Mouse (Mus musculus) hindbrain, embryonic 14.5 days (tissue): ENCODE measurements around the gene Ackr1. TPM values are rescaled to one million over a fixed set of nuclear protein-coding genes. Genes with fewer than 3 reads are reported as not detected.
A peak's percentile ranks its signal among the peaks of the same experiment; 100 is the strongest.

Experiments
- ATAC-seq: fragments of 200-750 bp; cut with Nextera tagmentation; 2 replicates; pipeline ENCODE4 v1.8.0; 2017; ENCODE audit warnings: moderate number of reproducible peaks, mild to moderate bottlenecking, moderate TSS enrichment, moderate library complexity; ENCODE audit not compliant: low FRiP score
- DNase-seq: peaks from one replicate; pipeline ENCODE4 v3.0.0-alpha.2; 2015; ENCODE audit warnings: low spot score
- H3K27ac ChIP-seq: fragments of 300-500 bp; sonication (generic); 2 replicates; pipeline ENCODE4 v1.5.1; 2014; ENCODE audit warnings: mild to moderate bottlenecking, moderate library complexity
- H3K27me3 ChIP-seq: fragments of 300-500 bp; sonication (generic); 2 replicates; pipeline ENCODE4 v1.6.1; 2014; ENCODE audit warnings: mild to moderate bottlenecking, low read length, mixed read lengths; ENCODE audit not compliant: control insufficient read depth, insufficient read depth
- H3K36me3 ChIP-seq: fragments of 300-500 bp; sonication (generic); replicated peaks from 2 replicates; pipeline ENCODE4 v1.6.1; 2014; ENCODE audit not compliant: control insufficient read depth, insufficient read depth
- H3K4me1 ChIP-seq: fragments of 300-500 bp; sonication (generic); replicated peaks from 2 replicates; pipeline ENCODE4 v1.6.1; 2014; ENCODE audit warnings: antibody characterized with exemption, low read length, mixed read lengths; ENCODE audit not compliant: control insufficient read depth, insufficient read depth
- H3K4me2 ChIP-seq: fragments of 300-500 bp; sonication (generic); replicated peaks from 2 replicates; pipeline ENCODE4 v1.6.1; 2014; ENCODE audit warnings: mild to moderate bottlenecking, moderate library complexity
- H3K4me3 ChIP-seq: fragments of 300-500 bp; sonication (generic); replicated peaks from 2 replicates; pipeline ENCODE4 v1.5.1; 2014; ENCODE audit warnings: mild to moderate bottlenecking, low read length
- H3K9ac ChIP-seq: fragments of 300-500 bp; sonication (generic); 2 replicates; pipeline ENCODE4 v1.6.1; 2014
- H3K9me3 ChIP-seq: fragments of 300-500 bp; sonication (generic); 2 replicates; pipeline ENCODE4 v1.6.1; 2016; ENCODE audit warnings: low read length; ENCODE audit not compliant: control insufficient read depth
- WGBS: fragments of 180-500 bp; shearing (Covaris S2); extraction: QIAGEN DNeasy Blood & Tissue Kit; methylation state at CpG from one replicate; pipeline ENCODE4 v1.1.7; 2014; 5-methylcytosine and 5-hydroxymethylcytosine counted together
- polyA plus RNA-seq: library from polyadenylated mRNA; unstranded; fragments of >200 nt; fragmentation: Nextera tagmentation; extraction: Ambion mirVana; gene quantifications from 2 replicates; pipeline ENCODE4 v1.2.1, GENCODE M21; 2014

The Ackr1 gene
- polyA plus RNA-seq, 1 experiment from 2014 or later, result 23.4 TPM

- no peaks in the 10 kb centered on the region for H3K9me3 ChIP-seq
- no peak overlapping the region for H3K9ac ChIP-seq
- no peak for DNase-seq
- 92% methylated on average over 10 of the region's 10 CpGs for WGBS
- H3K4me1 ChIP-seq, result no peaks in the 10 kb centered on the region; the same call in 1 of the 2 replicates
- H3K4me3 ChIP-seq, result no peak overlapping the region
- H3K27me3 ChIP-seq, result no peaks in the 10 kb centered on the region
- ATAC-seq, result no peak
- H3K27ac ChIP-seq, result no peak overlapping the region
- H3K4me2 ChIP-seq, result no peak overlapping the region
- H3K36me3 ChIP-seq, result peaks cover 60% of the 10 kb centered on the region
These were observed 3.5 kb upstream of the Ackr1 start for GRCm38 (mm10) chr1:173337008-173337407.

DNA sequence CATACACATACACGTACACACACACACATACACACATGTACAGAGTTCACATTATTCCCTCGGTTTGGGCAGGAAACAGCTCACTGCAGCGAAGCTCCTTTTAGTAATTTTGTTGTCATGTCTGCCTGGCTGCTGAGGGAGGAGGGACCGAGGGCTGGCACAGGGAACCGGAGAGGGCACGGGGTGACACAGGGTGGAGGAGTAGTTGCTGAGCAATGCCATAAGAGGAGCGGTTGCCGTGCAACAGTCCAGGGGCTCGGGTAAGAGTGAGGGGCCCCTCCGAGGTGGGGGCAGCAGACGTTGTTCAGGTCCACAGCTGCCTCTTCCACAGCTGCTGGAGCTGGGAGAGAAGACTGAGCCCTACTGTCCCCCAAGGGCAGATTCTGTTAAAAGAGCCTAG, 2.4 kb upstream of the Ackr1 start:
- Histone ChIP-seq H3K4me2 (no peak overlapping the region), H3K36me3 (peaks cover 51% of the 10 kb centered on the region), H3K9ac (no peak overlapping the region), H3K9me3 (no peaks in the 10 kb centered on the region), H3K4me1 (no peaks in the 10 kb centered on the region; the same call in 1 of the 2 replicates), H3K27me3 (no peaks in the 10 kb centered on the region), H3K27ac (no peak overlapping the region), H3K4me3 (no peak overlapping the region)
- DNase-seq (no peak), ATAC-seq (no peak)
- WGBS, result 38% methylated on average over 11 of the region's 11 CpGs

- DNase-seq (no peak), ATAC-seq (no peak)
- Histone ChIP-seq H3K36me3 (peaks cover 20% of the 10 kb centered on the region), H3K9ac (no peak overlapping the region), H3K27me3 (no peaks in the 10 kb centered on the region), H3K27ac (no peak overlapping the region), H3K4me2 (no peak overlapping the region), H3K4me3 (no peak overlapping the region), H3K9me3 (no peaks in the 10 kb centered on the region), H3K4me1 (no peaks in the 10 kb centered on the region; the same call in none of the 2 replicates)
- WGBS, result 92% methylated on average over 5 of the region's 5 CpGs
These were observed 1.1 kb downstream of the Ackr1 start for GRCm38 (mm10) chr1:173332418-173332817.

- peak; percentile 51 for DNase-seq
- H3K9ac ChIP-seq, result no peak overlapping the region
- H3K27ac ChIP-seq, result peak overlapping the region; percentile 44; the same call in 1 of the 2 replicates
- H3K4me1 ChIP-seq, result no peaks in the 10 kb centered on the region; the same call in 1 of the 2 replicates
- H3K36me3 ChIP-seq, result no peaks in the 10 kb centered on the region
- WGBS, result 64% methylated on average over 5 of the region's 5 CpGs
- peak; percentile 46; the same call in 1 of the 2 replicates for ATAC-seq
- H3K4me3 ChIP-seq, result no peak overlapping the region
- H3K9me3 ChIP-seq, result no peaks in the 10 kb centered on the region
- no peaks in the 10 kb centered on the region for H3K27me3 ChIP-seq
- no peak overlapping the region for H3K4me2 ChIP-seq
These were observed 3.8 kb downstream of the Ackr1 start for GRCm38 (mm10) chr1:173329743-173330142.

DNA sequence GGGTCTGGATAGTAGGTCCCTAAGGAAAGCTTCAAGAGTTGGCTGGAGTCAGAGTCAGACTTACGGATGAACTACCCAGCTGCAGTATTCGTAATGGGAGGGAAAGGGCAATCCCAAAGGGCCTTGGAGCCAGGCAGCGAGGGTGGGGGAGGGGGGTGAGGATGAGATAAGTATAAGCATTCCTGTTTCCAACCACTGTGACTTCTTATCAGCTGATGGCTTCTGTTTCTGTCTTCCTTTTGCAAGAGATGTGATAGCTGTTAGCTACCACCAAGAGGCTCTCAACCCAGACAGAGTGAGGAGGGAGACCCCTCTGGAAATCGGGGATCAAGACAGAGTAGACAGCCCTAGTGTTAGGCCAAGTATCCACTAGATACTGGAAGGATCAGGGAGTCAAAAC, 4.4 kb downstream of the Ackr1 start:
- Histone ChIP-seq H3K9ac (no peak overlapping the region), H3K4me3 (no peak overlapping the region), H3K4me2 (no peak overlapping the region), H3K27ac (peak overlapping the region; percentile 36; the same call in 1 of the 2 replicates), H3K4me1 (no peaks in the 10 kb centered on the region; the same call in 1 of the 2 replicates), H3K36me3 (no peaks in the 10 kb centered on the region), H3K27me3 (no peaks in the 10 kb centered on the region), H3K9me3 (no peaks in the 10 kb centered on the region)
- DNase-seq, result no peak
- no peak for ATAC-seq
- 44% methylated on average over 4 of the region's 4 CpGs for WGBS

GRCm38 (mm10) chr1:173328446-173328845, 5.1 kb downstream of the Ackr1 start:
- Histone ChIP-seq H3K4me3 (no peak overlapping the region), H3K4me2 (no peak overlapping the region), H3K9ac (no peak overlapping the region), H3K36me3 (no peaks in the 10 kb centered on the region), H3K27me3 (no peaks in the 10 kb centered on the region), H3K4me1 (no peaks in the 10 kb centered on the region; the same call in 1 of the 2 replicates), H3K9me3 (no peaks in the 10 kb centered on the region), H3K27ac (no peak overlapping the region)
- no peak for ATAC-seq
- no peak for DNase-seq
- 57% methylated on average over 8 of the region's 8 CpGs for WGBS

- H3K36me3 ChIP-seq, result no peaks in the 10 kb centered on the region
- no peak overlapping the region for H3K4me3 ChIP-seq
- H3K4me2 ChIP-seq, result no peak overlapping the region
- 73% methylated on average over 1 of the region's 1 CpGs for WGBS
- no peaks in the 10 kb centered on the region for H3K9me3 ChIP-seq
- H3K27ac ChIP-seq, result no peak overlapping the region
- H3K4me1 ChIP-seq, result no peaks in the 10 kb centered on the region; the same call in 1 of the 2 replicates
- no peaks in the 10 kb centered on the region for H3K27me3 ChIP-seq
- ATAC-seq, result no peak
- no peak for DNase-seq
- H3K9ac ChIP-seq, result no peak overlapping the region
These were observed 7.0 kb downstream of the Ackr1 start for GRCm38 (mm10) chr1:173326552-173326951.

DNA sequence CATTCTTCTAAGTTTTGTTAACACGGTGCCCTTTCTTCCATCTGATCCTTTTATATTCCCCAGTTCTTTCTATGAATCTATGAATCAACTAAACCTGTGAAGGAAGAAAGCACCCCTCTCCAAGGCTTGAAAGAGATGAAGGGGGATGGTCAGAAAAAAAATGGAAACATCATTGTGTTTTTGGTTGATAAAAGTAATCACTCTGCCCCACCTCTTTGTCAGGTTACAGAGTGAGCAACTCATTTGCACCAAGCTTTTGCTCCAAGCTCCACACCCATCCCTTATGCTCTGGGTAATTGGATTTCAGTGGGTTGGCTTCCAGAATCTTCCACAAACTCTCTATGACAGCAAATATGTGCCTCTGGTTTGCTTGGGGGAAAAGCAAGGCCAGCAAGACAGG, 8.2 kb downstream of the Ackr1 start:
- 91% methylated on average over 1 of the region's 1 CpGs for WGBS
- Histone ChIP-seq H3K4me3 (no peak overlapping the region), H3K36me3 (no peaks in the 10 kb centered on the region), H3K27me3 (no peaks in the 10 kb centered on the region), H3K9ac (no peak overlapping the region), H3K4me1 (no peaks in the 10 kb centered on the region; the same call in 1 of the 2 replicates), H3K9me3 (no peaks in the 10 kb centered on the region), H3K27ac (no peak overlapping the region), H3K4me2 (no peak overlapping the region)
- DNase-seq (no peak), ATAC-seq (no peak)

DNA sequence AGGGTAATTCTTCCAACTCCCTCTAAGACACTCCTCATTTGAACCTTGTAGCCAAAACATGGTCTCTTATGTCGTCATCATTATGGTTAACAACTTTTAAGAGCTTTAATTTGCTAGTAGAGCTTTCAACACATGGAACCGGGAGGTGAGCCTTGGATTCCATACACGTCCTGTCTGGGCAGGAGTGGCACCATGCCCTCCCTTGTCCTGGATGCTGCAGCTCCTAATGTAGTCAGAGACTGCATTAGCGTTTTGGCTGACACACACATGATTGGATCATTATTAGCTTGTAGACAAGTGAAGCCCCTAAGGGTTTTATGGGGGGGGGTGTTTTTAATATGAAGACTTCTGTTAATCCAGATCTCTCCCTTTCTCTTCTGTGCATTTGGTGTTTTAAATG, 8.6 kb downstream of the Ackr1 start:
- Histone ChIP-seq H3K9me3 (no peaks in the 10 kb centered on the region), H3K4me2 (no peak overlapping the region), H3K9ac (no peak overlapping the region), H3K4me1 (no peaks in the 10 kb centered on the region; the same call in 1 of the 2 replicates), H3K27ac (no peak overlapping the region), H3K27me3 (no peaks in the 10 kb centered on the region), H3K4me3 (no peak overlapping the region), H3K36me3 (no peaks in the 10 kb centered on the region)
- DNase-seq, result no peak
- no peak for ATAC-seq
- WGBS, result 62% methylated on average over 4 of the region's 4 CpGs
